Mouse (Mus musculus): ENCODE measurements around the gene Arl6ip1.

Arl6ip1 gene

GRCm38 (mm10) chr7:118116787-118117538 is 12.5 kb downstream of the Arl6ip1 start:
- in situ Hi-C loops (cut with MboI, MseI): loop anchor here (25.0 kb wide), 2 partner anchors 730 to 1630 kb away; partner anchors contain the start of gene Xylt1

- in situ Hi-C loops (cut with MboI, MseI): loop anchor here (25.0 kb wide), 2 partner anchors 729 to 1629 kb away; partner anchors contain the start of gene Xylt1
Measured at GRCm38 (mm10) chr7:118115877-118116568, 13.4 kb downstream of the Arl6ip1 start, which contains the start of gene Rps15a. Gene Rps15a, minus strand, starts transcription at chr7:118116188.

- in situ Hi-C loops (cut with MboI, MseI): loop anchor here (25.0 kb wide), 2 partner anchors 728 to 1628 kb away; partner anchors contain the start of gene Xylt1
Measured at GRCm38 (mm10) chr7:118115533-118115876, 14.0 kb downstream of the Arl6ip1 start.

- in situ Hi-C loops (cut with MboI, MseI): loop anchor here (25.0 kb wide), 2 partner anchors 726 to 1626 kb away; partner anchors contain the start of gene Xylt1
Measured at GRCm38 (mm10) chr7:118113541-118114297, 15.7 kb downstream of the Arl6ip1 start.

- in situ Hi-C loops (cut with MboI, MseI): loop anchor here (25.0 kb wide), 2 partner anchors 724 to 1624 kb away; partner anchors contain the start of gene Xylt1
Measured at GRCm38 (mm10) chr7:118111128-118111527, 18.3 kb downstream of the Arl6ip1 start.

GRCm38 (mm10) chr7:118107671-118108070 is 21.8 kb downstream of the Arl6ip1 start:
- in situ Hi-C loops (cut with MboI, MseI): loop anchor here (25.0 kb wide), 2 partner anchors 720 to 1620 kb away; partner anchors contain the start of gene Xylt1

GRCm38 (mm10) chr7:118104458-118105052 is 24.9 kb downstream of the Arl6ip1 start:
- in situ Hi-C loops (cut with MboI, MseI): loop anchor here (25.0 kb wide), 2 partner anchors 717 to 1617 kb away; partner anchors contain the start of gene Xylt1

- in situ Hi-C loops (cut with MboI, MseI): loop anchor here (25.0 kb wide), 2 partner anchors 716 to 1616 kb away; partner anchors contain the start of gene Xylt1
Measured at GRCm38 (mm10) chr7:118103462-118104379, 25.7 kb downstream of the Arl6ip1 start.

GRCm38 (mm10) chr7:118102678-118103461 is 26.6 kb downstream of the Arl6ip1 start:
- in situ Hi-C loops (cut with MboI, MseI): loop anchor here (25.0 kb wide), 2 partner anchors 716 to 1616 kb away; partner anchors contain the start of gene Xylt1

- in situ Hi-C loops (cut with MboI, MseI): loop anchor here (25.0 kb wide), 2 partner anchors 715 to 1615 kb away; partner anchors contain the start of gene Xylt1
Measured at GRCm38 (mm10) chr7:118102231-118102630, 27.2 kb downstream of the Arl6ip1 start.

- in situ Hi-C loops (cut with MboI, MseI): loop anchor here (10.0 to 25.0 kb wide), 2 partner anchors 223 to 590 kb away; no protein-coding TSS in a partner anchor
Measured at GRCm38 (mm10) chr7:118097615-118098014, 31.8 kb downstream of the Arl6ip1 start.

- in situ Hi-C loops (cut with MboI, MseI): loop anchor here (25.0 kb wide), 1 partner anchor 607 kb away; no protein-coding TSS in a partner anchor
Measured at GRCm38 (mm10) chr7:118079987-118080386, 49.5 kb downstream of the Arl6ip1 start.

- in situ Hi-C loops (cut with MboI, MseI): loop anchor here (25.0 kb wide), 1 partner anchor 608 kb away; no protein-coding TSS in a partner anchor
Measured at GRCm38 (mm10) chr7:118079097-118079496, 50.4 kb downstream of the Arl6ip1 start.

Data from T-helper 2 cell (primary cell).